Mouse (Mus musculus) megakaryocyte, embryonic 14.5 days (primary cell): ENCODE data around the gene Iqcf5.

Source experiments
- FLI1 ChIP-seq: IDR thresholded peaks from 2 replicates; pipeline ENCODE4 v1.6.1; 2012; ENCODE audit warnings: low read length, inconsistent platforms, mixed read lengths
- GATA1 ChIP-seq: IDR thresholded peaks from 3 replicates; pipeline ENCODE4 v1.6.1; 2012; ENCODE audit warnings: mixed read lengths, low read length, inconsistent platforms, borderline replicate concordance

DNA sequence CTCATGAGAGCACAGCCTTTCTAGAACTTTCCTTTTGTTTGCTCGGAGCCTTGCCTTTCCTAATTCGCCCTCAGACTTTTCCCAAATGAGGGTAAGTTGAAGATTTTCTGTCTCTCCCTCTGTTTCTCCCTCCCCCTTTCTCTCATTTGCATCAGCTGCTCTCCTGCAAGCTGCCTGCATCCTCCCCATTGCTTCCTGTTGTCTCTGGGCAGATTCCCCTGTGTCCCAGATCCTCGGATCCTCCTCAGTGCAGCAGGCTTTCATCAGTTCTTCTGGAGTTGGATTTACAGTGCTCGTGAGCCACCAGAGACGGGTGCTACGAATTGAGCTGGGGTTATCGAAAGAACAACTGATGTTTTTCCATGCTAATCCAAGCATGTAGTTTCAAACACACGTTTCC is 49.7 kb downstream of the Iqcf5 start:
- TF ChIP-seq FLI1 (no peak), GATA1 (no peak)
